Mouse (Mus musculus): ENCODE data around the gene Zyg11b.

GRCm38 (mm10) chr4:108336765-108337164, 35.9 kb upstream of the Zyg11b start:
- TF ChIP-seq CTCF (IDR thresholded peaks at IDR 0.05; ENCODE audit: low read depth) (no peak), EP300 (IDR thresholded peaks at IDR 0.05; ENCODE audit: low read depth) (no peak)

Data from heart, postnatal 0 days (tissue).